Mouse (Mus musculus): ENCODE measurements around the gene Il6ra.

GRCm38 (mm10) chr3:89880036-89880851 is 32.8 kb downstream of the Il6ra start:
- TF ChIP-seq CTCF (IDR thresholded peaks at IDR 0.05; ENCODE audit: low read depth, low read length) = no peak
- TF ChIP-seq GATA1 (IDR thresholded peaks at IDR 0.05; ENCODE audit: borderline replicate concordance, low read length) = no peak
- no peak for TF ChIP-seq POLR2AphosphoS5 (IDR thresholded peaks at IDR 0.05; ENCODE audit: insufficient replicate concordance, low read depth, low read length)
- no peak for TF ChIP-seq TAL1 (conservative IDR thresholded peaks at IDR 0.05; ENCODE audit: low read depth, low read length)
- no peak for TF ChIP-seq GATA2 (IDR thresholded peaks at IDR 0.05; ENCODE audit: borderline replicate concordance, low read depth, low read length)

Data from G1E (cell line).